Mouse (Mus musculus): ENCODE data around the gene Syna.

DNA sequence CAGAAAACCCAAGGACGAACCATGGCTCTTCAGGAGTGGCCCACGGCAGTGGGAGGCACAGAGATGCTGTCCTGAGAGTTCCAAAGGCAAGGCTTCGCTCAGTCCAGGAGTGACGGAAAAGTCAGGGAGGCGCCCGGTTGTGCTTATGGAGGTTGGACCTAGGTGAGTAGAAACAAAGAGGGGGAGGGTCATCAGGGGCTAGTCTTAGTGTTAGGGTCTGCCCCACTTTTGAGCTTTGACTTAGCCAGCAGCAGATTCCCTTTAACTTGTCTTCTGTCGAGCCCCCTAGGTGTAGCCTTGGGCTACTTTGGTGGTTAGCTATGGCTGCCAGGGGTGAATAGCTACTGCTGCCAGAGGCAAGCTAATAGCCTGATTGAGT is at the start of gene Syna:
- TF ChIP-seq CTCF (IDR thresholded peaks at IDR 0.05; ENCODE audit: borderline replicate concordance, control insufficient read depth, extremely low read depth, insufficient read depth, low read length, poor library complexity) (no peak), POLR2A (IDR thresholded peaks at IDR 0.05; ENCODE audit: control insufficient read depth, extremely low read depth, insufficient read depth, low read length, poor library complexity) (no peak)
